Mouse (Mus musculus) megakaryocyte, embryonic 14.5 days (primary cell): ENCODE results near the gene 1700025G04Rik. TPM values are rescaled to one million over a fixed set of nuclear protein-coding genes. Genes with fewer than 3 reads are reported as not detected.
A peak's percentile ranks its signal among the peaks of the same experiment; 100 is the strongest.

Experiments used
- H3K27me3 ChIP-seq: replicated peaks from 2 replicates; pipeline ENCODE3; 2012; ENCODE audit warnings: inconsistent platforms
- H3K36me3 ChIP-seq: replicated peaks from 2 replicates; pipeline ENCODE3; 2012; ENCODE audit warnings: low read length, inconsistent platforms, mixed read lengths
- H3K4me1 ChIP-seq: 2 replicates; pipeline ENCODE4 v1.6.1; 2012; ENCODE audit warnings: inconsistent platforms
- H3K4me3 ChIP-seq: replicated peaks from 2 replicates; pipeline ENCODE3; 2012; ENCODE audit warnings: moderate library complexity, mild to moderate bottlenecking, inconsistent platforms
- H3K9me3 ChIP-seq: 2 replicates; pipeline ENCODE4 v1.6.1; 2012; ENCODE audit warnings: inconsistent platforms
- FLI1 ChIP-seq: IDR thresholded peaks from 2 replicates; pipeline ENCODE4 v1.6.1; 2012; ENCODE audit warnings: low read length, inconsistent platforms, mixed read lengths
- GATA1 ChIP-seq: IDR thresholded peaks from 3 replicates; pipeline ENCODE4 v1.6.1; 2012; ENCODE audit warnings: mixed read lengths, low read length, inconsistent platforms, borderline replicate concordance
- polyA plus RNA-seq: library from polyadenylated mRNA; stranded (reverse); fragments of >175 nt; gene quantifications from 2 replicates; pipeline ENCODE4 v1.2.3, GENCODE M21; 2012; ENCODE audit warnings: low replicate concordance; ENCODE audit not compliant: insufficient read depth

The 1700025G04Rik gene
- polyA plus RNA-seq, 1 experiment = 1.1 TPM

GRCm38 (mm10) chr1:151990615-151991014 is 99.3 kb downstream of the 1700025G04Rik start:
- no peak for TF ChIP-seq FLI1
- TF ChIP-seq GATA1 = no peak
- peaks cover 4% of the 10 kb centered on the region for H3K9me3 ChIP-seq
- H3K4me1 ChIP-seq = no peaks in the 10 kb centered on the region; the same call in 1 of the 2 replicates

GRCm38 (mm10) chr1:151988713-151989112 is 101.2 kb downstream of the 1700025G04Rik start:
- TF ChIP-seq FLI1 (no peak), GATA1 (no peak)
- Histone ChIP-seq H3K9me3 (peaks cover 4% of the 10 kb centered on the region), H3K4me3 (no peak overlapping the region), H3K27me3 (peaks cover 5% of the 10 kb centered on the region), H3K36me3 (peaks cover 2% of the 10 kb centered on the region), H3K4me1 (peaks cover 7% of the 10 kb centered on the region; the same call in 1 of the 2 replicates)

More at GRCm38 (mm10) chr1:151990615-151991014, 99.3 kb downstream of the 1700025G04Rik start:
- Histone ChIP-seq H3K4me3 (no peak overlapping the region), H3K27me3 (peaks cover 5% of the 10 kb centered on the region), H3K36me3 (peaks cover 2% of the 10 kb centered on the region)

GRCm38 (mm10) chr1:151988066-151988465 is 101.9 kb downstream of the 1700025G04Rik start:
- H3K9me3 ChIP-seq = peaks cover 4% of the 10 kb centered on the region

GRCm38 (mm10) chr1:151986024-151986778 is 103.7 kb downstream of the 1700025G04Rik start:
- H3K4me3 ChIP-seq = no peak overlapping the region
- TF ChIP-seq GATA1 = no peak
- H3K9me3 ChIP-seq = no peaks in the 10 kb centered on the region
- peaks cover 5% of the 10 kb centered on the region for H3K27me3 ChIP-seq
- no peaks in the 10 kb centered on the region for H3K36me3 ChIP-seq
- H3K4me1 ChIP-seq = peaks cover 19% of the 10 kb centered on the region; the same call in 1 of the 2 replicates

More at GRCm38 (mm10) chr1:151988066-151988465, 101.9 kb downstream of the 1700025G04Rik start:
- H3K4me1 ChIP-seq = peaks cover 12% of the 10 kb centered on the region; the same call in 1 of the 2 replicates
- TF ChIP-seq FLI1 (no peak), GATA1 (no peak)
- peaks cover 5% of the 10 kb centered on the region for H3K27me3 ChIP-seq
- no peak overlapping the region for H3K4me3 ChIP-seq
- peaks cover 2% of the 10 kb centered on the region for H3K36me3 ChIP-seq

GRCm38 (mm10) chr1:151985056-151985455 is 104.9 kb downstream of the 1700025G04Rik start:
- no peaks in the 10 kb centered on the region for H3K9me3 ChIP-seq

GRCm38 (mm10) chr1:151983991-151984390 is 105.9 kb downstream of the 1700025G04Rik start:
- H3K4me1 ChIP-seq = peaks cover 40% of the 10 kb centered on the region
- H3K36me3 ChIP-seq = no peaks in the 10 kb centered on the region
- peaks cover under 1% of the 10 kb centered on the region for H3K27me3 ChIP-seq
- no peaks in the 10 kb centered on the region for H3K9me3 ChIP-seq
- TF ChIP-seq FLI1 (no peak), GATA1 (no peak)
- H3K4me3 ChIP-seq = no peak overlapping the region

More at GRCm38 (mm10) chr1:151985056-151985455, 104.9 kb downstream of the 1700025G04Rik start:
- H3K4me1 ChIP-seq = peaks cover 31% of the 10 kb centered on the region
- TF ChIP-seq GATA1 = no peak
- no peak for TF ChIP-seq FLI1
- no peaks in the 10 kb centered on the region for H3K36me3 ChIP-seq
- no peak overlapping the region for H3K4me3 ChIP-seq
- peaks cover 5% of the 10 kb centered on the region for H3K27me3 ChIP-seq

GRCm38 (mm10) chr1:151980498-151980897 is 109.4 kb downstream of the 1700025G04Rik start:
- H3K4me1 ChIP-seq = peaks cover 62% of the 10 kb centered on the region
- H3K4me3 ChIP-seq = peak overlapping the region; percentile 85
- H3K36me3 ChIP-seq = peaks cover 8% of the 10 kb centered on the region
- no peaks in the 10 kb centered on the region for H3K9me3 ChIP-seq
- no peaks in the 10 kb centered on the region for H3K27me3 ChIP-seq
- no peak for TF ChIP-seq FLI1
- no peak for TF ChIP-seq GATA1

- Histone ChIP-seq H3K4me3 (peak overlapping the region; percentile 88), H3K9me3 (no peaks in the 10 kb centered on the region), H3K36me3 (peaks cover 9% of the 10 kb centered on the region), H3K27me3 (no peaks in the 10 kb centered on the region), H3K4me1 (peaks cover 68% of the 10 kb centered on the region)
- TF ChIP-seq GATA1 = no peak
- TF ChIP-seq FLI1 = no peak
Measured at GRCm38 (mm10) chr1:151979803-151980456, 110.0 kb downstream of the 1700025G04Rik start.

- Histone ChIP-seq H3K36me3 (peaks cover 18% of the 10 kb centered on the region), H3K4me1 (peaks cover 73% of the 10 kb centered on the region), H3K4me3 (no peak overlapping the region), H3K9me3 (no peaks in the 10 kb centered on the region), H3K27me3 (no peaks in the 10 kb centered on the region)
- TF ChIP-seq GATA1 (no peak), FLI1 (no peak)
Measured at GRCm38 (mm10) chr1:151978751-151979150, 111.2 kb downstream of the 1700025G04Rik start.

GRCm38 (mm10) chr1:151977596-151977995 is 112.3 kb downstream of the 1700025G04Rik start:
- no peak for TF ChIP-seq GATA1
- no peak for TF ChIP-seq FLI1
- no peaks in the 10 kb centered on the region for H3K27me3 ChIP-seq
- H3K4me1 ChIP-seq = peaks cover 75% of the 10 kb centered on the region
- H3K36me3 ChIP-seq = peaks cover 18% of the 10 kb centered on the region
- no peak overlapping the region for H3K4me3 ChIP-seq
- H3K9me3 ChIP-seq = no peaks in the 10 kb centered on the region
